Mouse (Mus musculus) cerebellum, adult 2 months (tissue): ENCODE data around the gene Nudt13.

ENCODE experiments used
- CTCF ChIP-seq: fragments of 200-500 bp; IDR thresholded peaks from 2 replicates; pipeline ENCODE4 v1.5.1; 2011; ENCODE audit warnings: low read depth, mild to moderate bottlenecking, control low read depth, low read length, moderate library complexity, borderline replicate concordance; ENCODE audit not compliant: insufficient read depth
- POLR2A ChIP-seq: fragments of 200-500 bp; IDR thresholded peaks from 2 replicates; pipeline ENCODE4 v1.6.1; 2011; ENCODE audit warnings: low read length, control low read depth, borderline replicate concordance; ENCODE audit not compliant: insufficient read depth

DNA sequence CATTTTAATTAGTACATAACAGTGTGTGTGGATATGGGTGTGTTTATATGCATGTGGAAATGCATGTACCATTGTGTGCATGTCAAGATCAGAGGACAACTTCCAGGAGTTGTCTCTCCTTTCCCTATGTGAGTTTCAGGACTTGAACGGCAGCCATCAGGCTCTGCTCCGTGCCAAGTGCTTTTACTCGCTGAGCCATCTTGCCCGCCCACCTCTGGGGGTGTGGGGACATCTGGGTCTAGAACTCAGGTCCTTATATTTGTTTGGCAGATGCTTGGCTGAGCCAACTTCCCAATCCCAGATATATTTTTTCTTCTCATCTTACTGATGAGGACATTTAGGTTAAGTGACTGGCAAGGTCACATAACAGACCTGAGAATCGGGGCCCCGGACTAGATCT, 26.1 kb upstream of the Nudt13 start:
- TF ChIP-seq CTCF = no peak
- TF ChIP-seq POLR2A = no peak
